Mouse (Mus musculus) thymus, postnatal 0 days (tissue): ENCODE results near the gene Ptp4a2. TPM values are rescaled to one million over a fixed set of nuclear protein-coding genes. Genes with fewer than 3 reads are reported as not detected.
A peak's percentile ranks its signal among the peaks of the same experiment; 100 is the strongest.
"Not testable (repeated sequence)": the region's sequence is repeated elsewhere in the genome, so short reads cannot be mapped to it uniquely, and the experiment has no call there.

Experiments
- DNase-seq: peaks from one replicate; pipeline ENCODE4 v3.0.0-alpha.2; 2015; ENCODE audit warnings: low spot score
- polyA plus RNA-seq: library from polyadenylated mRNA; unstranded; fragments of >200 nt; fragmentation: Nextera tagmentation; extraction: Ambion mirVana; gene quantifications from 2 replicates; pipeline ENCODE4 v1.2.1, GENCODE M21; 2015

Gene Ptp4a2
- polyA plus RNA-seq, 1 experiment from 2014 or later = 559 TPM

DNA sequence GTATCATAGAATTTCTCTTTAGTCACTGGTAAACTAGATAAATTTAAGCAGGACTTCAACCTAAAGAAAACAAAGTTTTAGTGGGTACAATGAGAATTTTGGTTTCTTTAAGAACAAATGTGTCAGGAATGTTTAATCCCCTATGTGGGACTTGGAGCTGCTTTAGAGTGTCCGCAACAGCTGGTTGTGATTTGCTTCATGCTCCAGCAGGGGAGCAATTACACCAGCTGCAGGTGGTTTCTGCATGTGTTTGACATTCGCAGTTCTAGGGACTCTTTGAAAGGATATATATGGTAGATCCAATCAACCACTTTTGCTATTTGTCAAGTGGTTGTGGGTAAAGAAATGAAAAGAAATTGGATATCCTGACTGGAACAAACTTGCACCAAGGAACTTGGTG is 39.5 kb downstream of the Ptp4a2 start:
- peak; percentile 18 for DNase-seq

GRCm38 (mm10) chr4:129851861-129852260 is 40.8 kb downstream of the Ptp4a2 start:
- no peak for DNase-seq

DNA sequence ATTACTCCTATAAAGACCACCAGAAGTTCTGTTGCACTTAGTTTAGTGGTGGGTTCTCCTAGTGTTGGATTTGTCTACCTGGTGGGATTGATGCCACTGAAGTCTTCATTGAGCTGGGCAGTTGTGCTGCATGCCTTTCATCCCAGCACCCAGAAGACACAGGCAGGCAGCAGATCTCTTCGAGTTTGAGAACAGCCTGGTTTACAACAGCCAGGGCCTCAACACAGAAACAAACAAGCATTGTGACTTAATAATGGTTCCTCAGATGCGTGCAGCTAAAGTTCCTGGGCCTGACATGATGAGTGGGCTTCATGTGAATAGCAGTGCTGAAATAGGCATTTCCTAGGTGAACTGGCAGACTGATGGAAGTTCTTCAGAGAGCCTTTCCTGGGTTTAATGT is 42.0 kb downstream of the Ptp4a2 start:
- DNase-seq = no peak

DNA sequence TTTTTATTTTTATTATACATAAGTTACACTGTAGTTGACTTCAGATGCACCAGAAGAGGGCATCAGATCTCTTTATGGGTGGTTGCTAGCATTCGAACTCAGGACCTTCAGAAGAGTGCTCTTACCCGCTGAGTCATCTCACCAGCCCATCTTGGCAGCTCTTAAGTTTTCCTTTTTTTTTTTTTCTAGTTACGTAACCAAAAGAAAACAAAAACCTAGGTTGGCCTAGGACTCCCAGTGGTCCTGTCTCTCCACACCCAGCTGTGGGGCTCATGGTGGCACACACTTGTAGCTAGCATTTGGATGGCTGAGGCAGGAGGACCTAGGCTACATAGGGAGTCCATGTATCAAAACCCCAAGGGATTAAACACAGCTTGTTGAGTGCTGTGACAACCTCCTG is 43.0 kb downstream of the Ptp4a2 start:
- DNase-seq = no peak

- no peak for DNase-seq
Measured at GRCm38 (mm10) chr4:129854615-129855014, 43.6 kb downstream of the Ptp4a2 start.

GRCm38 (mm10) chr4:129855051-129855970 is 44.3 kb downstream of the Ptp4a2 start:
- DNase-seq = no peak

DNA sequence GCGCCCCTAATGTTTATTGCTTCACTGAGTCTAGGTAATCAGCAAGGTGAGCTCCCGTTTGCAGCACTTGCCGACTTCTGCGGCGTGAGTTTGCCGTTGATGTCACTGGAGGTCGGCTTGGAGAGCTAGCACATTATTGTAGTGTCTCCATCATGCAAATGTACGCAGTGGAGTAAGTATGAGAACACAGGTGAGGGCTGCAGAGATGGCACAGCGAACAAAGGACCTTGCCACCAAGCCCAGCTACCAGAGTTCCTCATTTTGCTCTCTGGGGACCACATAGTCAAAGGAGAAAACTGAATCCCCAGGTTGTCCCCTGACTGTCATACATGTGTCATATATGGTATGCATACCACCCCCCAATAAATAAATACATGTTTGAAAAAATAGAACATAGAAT is 49.4 kb downstream of the Ptp4a2 start:
- DNase-seq = no peak

GRCm38 (mm10) chr4:129861400-129861799 is 50.4 kb downstream of the Ptp4a2 start:
- DNase-seq = no peak

- no peak for DNase-seq
Measured at GRCm38 (mm10) chr4:129862357-129862756, 51.3 kb downstream of the Ptp4a2 start.

GRCm38 (mm10) chr4:129866171-129866570 is 55.2 kb downstream of the Ptp4a2 start:
- DNase-seq = not testable (repeated sequence)

DNA sequence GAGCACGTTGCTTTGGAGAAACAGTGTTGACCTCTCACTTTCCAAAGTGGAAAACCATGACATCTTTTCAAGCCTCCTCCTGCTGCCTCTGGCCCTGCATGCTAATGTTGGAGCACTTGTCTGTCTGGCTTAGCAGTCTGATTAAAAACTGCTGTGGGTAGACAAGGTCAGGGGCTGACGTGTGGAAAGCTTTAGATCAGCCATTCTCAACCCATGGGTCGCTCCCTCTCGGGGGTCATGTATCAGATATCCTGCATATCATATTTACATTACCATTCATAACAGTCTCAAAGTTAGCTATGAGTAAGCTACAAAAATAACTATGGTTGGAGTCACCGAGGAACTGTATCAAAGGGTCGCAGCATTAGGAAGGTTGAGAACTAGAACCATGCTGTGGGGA is 57.2 kb downstream of the Ptp4a2 start:
- DNase-seq = no peak

- DNase-seq = no peak
Measured at GRCm38 (mm10) chr4:129870483-129870882, 59.5 kb downstream of the Ptp4a2 start.

DNA sequence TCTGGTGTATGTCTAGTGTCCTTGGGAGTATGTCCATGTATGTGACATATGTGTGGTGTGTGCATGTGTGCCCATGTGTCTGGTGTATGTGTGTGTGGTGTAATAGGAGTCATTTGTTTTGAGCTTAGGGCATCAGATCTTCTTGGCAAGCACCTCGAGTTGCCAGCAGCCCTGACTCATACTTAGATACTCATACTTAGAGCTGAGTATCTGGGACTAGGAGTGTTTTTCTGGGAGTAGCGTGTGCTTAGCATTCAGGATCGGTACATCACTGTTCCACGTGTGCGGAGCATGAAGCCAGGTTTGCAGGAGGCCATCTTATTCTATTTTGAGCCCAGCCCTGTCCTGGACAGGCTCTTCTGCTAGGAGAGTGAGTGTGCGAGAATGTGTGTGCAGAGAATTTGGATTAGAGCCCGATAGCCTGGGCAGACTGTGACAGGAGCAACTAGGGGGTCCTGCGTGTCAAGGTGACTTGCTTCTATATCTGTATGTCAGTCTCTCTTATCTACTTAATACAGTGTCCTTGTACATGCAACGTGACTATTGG is 61.4 kb downstream of the Ptp4a2 start:
- no peak for DNase-seq

DNA sequence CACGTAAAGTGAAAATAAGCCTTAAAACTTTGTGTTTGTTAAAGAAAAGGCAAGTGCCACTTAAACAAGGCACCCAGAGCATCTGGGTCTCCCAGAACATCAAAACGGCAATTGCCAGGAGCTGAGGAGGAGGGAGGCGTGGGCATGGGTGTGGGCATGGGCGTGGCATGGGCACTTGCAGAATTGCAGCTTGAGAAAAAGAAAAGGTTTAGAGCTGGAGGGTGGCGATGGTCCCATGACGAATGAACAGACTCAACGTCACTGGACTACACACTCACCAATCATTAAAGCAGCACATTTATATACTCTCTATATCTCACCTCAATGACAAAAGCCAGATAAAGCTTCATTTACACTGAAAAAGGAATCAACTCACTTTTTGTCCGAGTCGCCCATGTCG is 63.8 kb downstream of the Ptp4a2 start:
- no peak for DNase-seq

- no peak for DNase-seq
Measured at GRCm38 (mm10) chr4:129875406-129875805, 64.4 kb downstream of the Ptp4a2 start.

- peak; percentile 83 for DNase-seq
Measured at GRCm38 (mm10) chr4:129876831-129877764, 66.1 kb downstream of the Ptp4a2 start.

DNA sequence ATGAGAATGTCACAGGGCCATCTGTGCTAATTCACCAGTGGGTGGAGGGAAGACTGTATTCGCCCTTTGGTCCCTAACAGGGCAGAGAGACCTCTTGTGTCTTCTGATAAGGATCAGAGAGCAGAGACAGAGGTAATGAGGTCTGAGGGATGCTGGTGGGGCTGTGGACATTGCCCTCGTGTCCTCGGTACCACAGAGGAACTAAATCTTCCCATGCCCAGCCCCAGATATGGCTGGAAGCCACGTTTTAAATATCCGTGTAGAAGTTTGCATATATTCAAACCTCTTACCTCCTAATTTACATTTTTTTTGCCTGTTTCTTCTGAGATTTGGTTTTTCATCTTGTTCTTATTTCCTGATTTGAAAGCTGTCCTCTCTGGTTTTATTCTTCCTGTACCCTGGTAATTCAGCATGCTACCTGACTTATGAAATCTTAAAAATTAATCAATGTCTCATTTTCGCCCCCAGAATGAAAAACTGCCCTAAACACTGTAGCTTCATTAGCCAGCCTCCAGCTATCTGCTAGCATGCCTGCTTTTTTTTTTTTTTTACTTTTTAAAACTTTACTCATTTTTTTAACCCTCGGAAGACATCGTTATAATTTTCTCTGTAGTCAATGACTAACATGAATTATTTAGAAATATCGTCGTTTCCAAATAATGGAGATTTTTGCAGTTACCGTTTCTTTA is 67.1 kb downstream of the Ptp4a2 start:
- no peak for DNase-seq

DNA sequence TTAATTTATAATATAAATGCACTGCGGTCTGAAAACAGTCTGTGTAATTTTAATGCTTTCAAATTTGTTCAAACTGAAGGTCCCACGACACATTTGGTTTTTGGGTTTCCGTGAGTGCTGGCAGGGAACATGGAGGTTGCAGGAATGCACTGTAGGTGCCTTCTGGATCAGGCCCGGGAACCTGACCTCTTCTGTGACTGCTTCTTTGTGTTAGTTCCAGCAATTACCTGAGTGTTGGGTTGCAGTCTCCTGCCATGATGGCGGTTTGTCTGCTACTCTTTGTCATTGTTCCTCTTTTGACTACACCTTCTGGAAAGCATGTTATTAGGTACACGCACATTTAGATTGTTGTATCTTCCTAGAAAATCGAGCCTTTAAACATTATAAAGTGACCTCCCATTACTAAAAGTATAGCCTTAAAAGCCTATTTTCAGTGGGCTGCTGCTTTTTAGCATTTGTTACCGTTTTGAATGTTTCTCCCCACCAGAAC is 67.7 kb downstream of the Ptp4a2 start:
- no peak for DNase-seq

DNA sequence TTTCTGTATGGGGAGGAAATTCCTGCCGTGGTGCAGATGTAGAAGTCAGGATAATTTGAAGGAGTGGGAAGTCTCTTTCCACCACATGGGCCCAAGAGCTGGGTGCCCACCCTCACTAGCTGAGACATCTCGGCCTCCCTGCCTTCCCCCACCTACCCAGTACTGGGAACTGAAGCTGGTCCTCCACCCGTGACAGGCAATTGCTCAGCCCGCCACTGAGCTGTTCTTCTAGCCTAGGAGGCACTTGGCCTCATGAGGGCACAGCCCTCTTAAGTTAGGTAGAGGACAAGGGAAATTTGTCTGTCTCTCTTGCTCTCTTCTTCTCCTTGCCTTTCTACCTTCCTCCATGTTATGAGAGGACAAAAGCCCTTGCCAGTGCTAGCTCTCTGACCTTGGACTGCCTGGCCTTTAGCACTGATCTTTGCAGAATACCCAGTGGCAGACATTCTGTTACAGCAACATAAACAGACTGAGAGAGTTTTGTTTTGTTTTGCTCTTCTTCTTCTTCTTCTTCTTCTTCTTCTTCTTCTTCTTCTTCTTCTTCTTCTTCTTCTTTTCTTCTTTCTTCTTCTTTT is 68.3 kb downstream of the Ptp4a2 start:
- DNase-seq = no peak

DNA sequence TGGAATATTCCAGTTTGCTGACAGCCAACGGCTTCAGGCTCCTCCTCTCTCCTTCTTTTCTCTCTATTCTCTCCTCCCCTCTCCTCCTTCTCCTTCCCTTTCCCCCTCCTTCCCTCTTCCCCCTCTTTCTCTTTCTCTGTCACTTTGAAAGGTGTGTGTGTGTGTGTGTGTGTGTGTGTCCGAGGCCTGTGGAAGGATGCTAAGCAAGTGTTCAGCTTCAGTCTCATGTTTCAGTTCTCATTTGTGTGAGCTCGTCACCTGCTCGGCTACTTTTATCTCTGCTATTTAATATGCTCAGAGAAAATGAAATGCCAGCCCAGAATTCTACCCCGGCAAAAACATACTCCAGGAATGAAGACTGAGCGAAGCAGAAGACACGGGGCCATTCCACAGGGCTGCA is 69.6 kb downstream of the Ptp4a2 start:
- DNase-seq = no peak

GRCm38 (mm10) chr4:129881661-129882060 is 70.6 kb downstream of the Ptp4a2 start:
- DNase-seq = no peak
